Mouse (Mus musculus) cerebellum, postnatal 36 days (tissue): ENCODE results near the gene Nrxn3.

Source experiments
- DNase-seq, 2 experiments: peaks; one replicate each; pipeline ENCODE4 v3.0.0; 2021 to 2022; ENCODE audit warnings: mixed read lengths in 2 of 2

The Nrxn3 gene

GRCm38 (mm10) chr12:89822141-89822540 is 1099.5 kb downstream of the Nrxn3 start:
- no peak for DNase-seq

- DNase-seq: no peak
These were observed 1107.3 kb downstream of the Nrxn3 start for GRCm38 (mm10) chr12:89829927-89830326.

- no peak for DNase-seq
These were observed 1107.7 kb downstream of the Nrxn3 start for GRCm38 (mm10) chr12:89830350-89830749.

- DNase-seq: no peak
These were observed 1108.6 kb downstream of the Nrxn3 start for GRCm38 (mm10) chr12:89831300-89831699.

- DNase-seq: no peak
These were observed 1113.6 kb downstream of the Nrxn3 start for GRCm38 (mm10) chr12:89836271-89836670.

GRCm38 (mm10) chr12:89842861-89843260 is 1120.2 kb downstream of the Nrxn3 start:
- no peak for DNase-seq

GRCm38 (mm10) chr12:89848116-89848515 is 1125.4 kb downstream of the Nrxn3 start:
- DNase-seq: peak; percentile 79 to 85

- no peak for DNase-seq
These were observed 1131.7 kb downstream of the Nrxn3 start for GRCm38 (mm10) chr12:89854355-89854754.

- no peak for DNase-seq
These were observed 1144.4 kb downstream of the Nrxn3 start for GRCm38 (mm10) chr12:89867124-89867523.

GRCm38 (mm10) chr12:89882617-89883370 is 1160.1 kb downstream of the Nrxn3 start:
- DNase-seq: peak; percentile 31 to 36

- no peak for DNase-seq
These were observed 1161.9 kb downstream of the Nrxn3 start for GRCm38 (mm10) chr12:89884576-89884975.

- no peak for DNase-seq
These were observed 1166.0 kb downstream of the Nrxn3 start for GRCm38 (mm10) chr12:89888647-89889046.

- DNase-seq: peak in 1 of 2 experiments; percentile 30
These were observed 1174.2 kb downstream of the Nrxn3 start for GRCm38 (mm10) chr12:89896901-89897300.

GRCm38 (mm10) chr12:89909578-89909977 is 1186.9 kb downstream of the Nrxn3 start:
- no peak for DNase-seq

- no peak for DNase-seq
These were observed 1195.6 kb downstream of the Nrxn3 start for GRCm38 (mm10) chr12:89918138-89918829.

GRCm38 (mm10) chr12:89932338-89932737 is 1209.7 kb downstream of the Nrxn3 start:
- no peak for DNase-seq

- DNase-seq: no peak
These were observed 1211.0 kb downstream of the Nrxn3 start for GRCm38 (mm10) chr12:89933630-89934029.

GRCm38 (mm10) chr12:89940746-89941145 is 1218.1 kb downstream of the Nrxn3 start:
- no peak for DNase-seq

GRCm38 (mm10) chr12:89945911-89946502 is 1223.3 kb downstream of the Nrxn3 start:
- DNase-seq: peak; percentile 8 to 25

GRCm38 (mm10) chr12:89946522-89946921 is 1223.8 kb downstream of the Nrxn3 start:
- no peak for DNase-seq

GRCm38 (mm10) chr12:89953237-89953636 is 1230.6 kb downstream of the Nrxn3 start:
- DNase-seq: no peak

GRCm38 (mm10) chr12:89953649-89954048 is 1231.0 kb downstream of the Nrxn3 start:
- DNase-seq: no peak

- peak; percentile 66 to 71 for DNase-seq
These were observed 1231.9 kb downstream of the Nrxn3 start for GRCm38 (mm10) chr12:89954441-89955070.
